Mouse (Mus musculus): ENCODE data around the gene Cenpa. TPM values are rescaled to one million over a fixed set of nuclear protein-coding genes. Genes with fewer than 3 reads are reported as not detected.
"Not testable (repeated sequence)": the region's sequence is repeated elsewhere in the genome, so short reads cannot be mapped to it uniquely, and the experiment has no call there.

The Cenpa gene
- total RNA-seq, 2 experiments from 2014 or later = 3.5 to 4.0 TPM

GRCm38 (mm10) chr5:30681970-30682369 lies 15.4 kb downstream of the Cenpa start:
- DNase-seq = no peak

- no peak for DNase-seq
Measured at GRCm38 (mm10) chr5:30682967-30683600, 16.5 kb downstream of the Cenpa start.

- DNase-seq = no peak
Measured at GRCm38 (mm10) chr5:30683993-30684392, 17.4 kb downstream of the Cenpa start.

- DNase-seq = peak in 1 of 2 experiments; percentile 31
Measured at GRCm38 (mm10) chr5:30686781-30687180, 20.2 kb downstream of the Cenpa start.

GRCm38 (mm10) chr5:30700361-30701000 lies 33.9 kb downstream of the Cenpa start:
- no peak for DNase-seq

GRCm38 (mm10) chr5:30701373-30701772 lies 34.8 kb downstream of the Cenpa start:
- DNase-seq = not testable (repeated sequence)

- no peak for DNase-seq
Measured at GRCm38 (mm10) chr5:30701866-30702265, 35.3 kb downstream of the Cenpa start.

- DNase-seq = peak; percentile 72 to 79
Measured at GRCm38 (mm10) chr5:30709744-30710383, 43.3 kb downstream of the Cenpa start.

- peak; percentile 19 for DNase-seq
Measured at GRCm38 (mm10) chr5:30710486-30710885, 43.9 kb downstream of the Cenpa start.

- DNase-seq = peak; percentile 79 to 81
Measured at GRCm38 (mm10) chr5:30711147-30712001, 44.8 kb downstream of the Cenpa start, which contains the start of gene Dpysl5. TSS of gene Dpysl5 (plus strand) at chr5:30711564.

GRCm38 (mm10) chr5:30712002-30712390 lies 45.4 kb downstream of the Cenpa start:
- DNase-seq = peak in 1 of 2 experiments; percentile 8

- peak in 1 of 2 experiments; percentile 19 for DNase-seq
Measured at GRCm38 (mm10) chr5:30712441-30713298, 46.1 kb downstream of the Cenpa start.

- peak; percentile 20 to 23 for DNase-seq
Measured at GRCm38 (mm10) chr5:30713299-30713675, 46.7 kb downstream of the Cenpa start.

GRCm38 (mm10) chr5:30713691-30714090 lies 47.1 kb downstream of the Cenpa start:
- DNase-seq = no peak

- no peak for DNase-seq
Measured at GRCm38 (mm10) chr5:30716311-30716710, 49.7 kb downstream of the Cenpa start.

GRCm38 (mm10) chr5:30717506-30717905 lies 50.9 kb downstream of the Cenpa start:
- DNase-seq = no peak

- no peak for DNase-seq
Measured at GRCm38 (mm10) chr5:30717991-30718703, 51.6 kb downstream of the Cenpa start.

- DNase-seq = peak; percentile 11 to 26
Measured at GRCm38 (mm10) chr5:30721935-30722334, 55.4 kb downstream of the Cenpa start.

All from layer of hippocampus, postnatal 36 days (tissue).